ENCODE assay signal across 9 mouse cellular contexts in the genomic region with DNA sequence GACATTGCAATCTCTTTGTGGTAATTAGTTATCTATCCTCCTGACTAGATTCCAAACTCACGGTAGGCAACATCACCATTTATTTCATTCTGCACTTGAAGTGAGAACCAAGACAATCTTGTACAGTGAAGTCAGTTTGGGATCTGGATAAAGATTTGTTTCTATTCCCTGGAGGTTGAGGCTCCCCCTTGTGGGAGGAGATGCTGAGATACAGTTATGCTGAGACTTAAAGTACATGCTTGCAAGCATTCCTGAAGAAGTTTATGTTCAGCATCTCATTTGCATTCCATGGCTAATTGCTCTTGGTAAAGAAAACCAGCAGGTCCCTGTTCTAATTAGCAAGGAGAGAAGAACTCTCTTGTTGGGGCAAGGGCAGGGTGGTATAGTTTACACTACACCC.
DNase-seq lines count a peak whose midpoint lies in the region; ATAC-seq lines count a peak whose summit lies in the region.
"Had no signal": no experiment of that assay in that cellular context is flagged by ENCODE, and none has a peak within 500 bp of the region (broad histone marks: within the 10 kb centered on the region; RNA-seq: fewer than 3 reads in every experiment).

No protein-coding gene starts in this region.

- H3K36me3 ChIP-seq in forebrain, embryonic 13.5 days (ENCODE audit: poor library complexity, severe bottlenecking), result no peaks in the 10 kb centered on the region

- peak; percentile 31 to 45 for DNase-seq in cerebellum, postnatal 10 days
- no peak for DNase-seq in cerebellum, adult 8-10 months
- peak; percentile 29 for DNase-seq in kidney, postnatal 14 days
- DNase-seq in kidney, adult 11 months, result no peak
- DNase-seq in left cerebral cortex, postnatal 4 days, result peak; percentile 8
- DNase-seq in neural tube, embryonic 10.5 days (ENCODE audit: extremely low spot score, low spot score), result no peak
- DNase-seq in cerebellum, adult 9-10 months, result no peak

- WGBS in forebrain, embryonic 13.5 days, result 59% methylated on average over 1 of the region's 1 CpGs

- peaks cover 8% of the 10 kb centered on the region; the same call in 1 of the 2 replicates for H3K27me3 ChIP-seq in forebrain, embryonic 13.5 days

- H3K9me3 ChIP-seq in forebrain, embryonic 13.5 days (replicated peaks), result no peaks in the 10 kb centered on the region

- H3K9ac ChIP-seq in forebrain, embryonic 13.5 days, result no peak overlapping the region

- no peak overlapping the region for H3K27ac ChIP-seq in forebrain, embryonic 13.5 days

- peaks cover 6% of the 10 kb centered on the region; the same call in 1 of the 2 replicates for H3K4me1 ChIP-seq in forebrain, embryonic 13.5 days

- intact Hi-C loops in left cerebral cortex, postnatal 4 days (cut with DNase I), result no loop called here

- no peak overlapping the region for H3K4me2 ChIP-seq in forebrain, embryonic 13.5 days
- H3K4me2 ChIP-seq: liver, embryonic 11.5 days had no signal

- ATAC-seq in forebrain, embryonic 13.5 days, result 0 out of 2 replicates have a peak, but pooled peaks have one; percentile 48

- H3K4me3 ChIP-seq in forebrain, embryonic 13.5 days, result no peak overlapping the region

Comparison
In these comparisons a context has a peak if more than half of its experiments do, and no peak if none do; other contexts are left out.
1. DNase-seq: peak in cerebellum, postnatal 10 days (2 of 2), kidney, postnatal 14 days (single experiment) and left cerebral cortex, postnatal 4 days (single experiment); none in cerebellum, adult 8-10 months (single experiment), kidney, adult 11 months (single experiment), neural tube, embryonic 10.5 days (single experiment) and cerebellum, adult 9-10 months (single experiment).